Mouse (Mus musculus) CH12.LX (cell line): ENCODE measurements around the gene Ogdh.

Experiments used
- BHLHE40 ChIP-seq: IDR thresholded peaks from 2 replicates; pipeline ENCODE4 v1.6.1; 2011; ENCODE audit warnings: mild to moderate bottlenecking, low read depth, low read length, improper control_type of control experiment
- CHD1 ChIP-seq: IDR thresholded peaks from 2 replicates; pipeline ENCODE4 v1.6.1; 2012; ENCODE audit warnings: low read depth, low read length, improper control_type of control experiment, inconsistent platforms
- CTCF ChIP-seq, 2 experiments: IDR thresholded peaks in 1 of 2; conservative IDR thresholded peaks in 1 of 2; 2 replicates each; pipeline ENCODE4 v1.5.1; 2011 to 2012; ENCODE audit warnings: low read depth in 2 of 2, low read length in 2 of 2, improper control_type of control experiment in 1 of 2, inconsistent platforms in 1 of 2, mild to moderate bottlenecking in 1 of 2, moderate library complexity in 1 of 2
- EP300 ChIP-seq: IDR thresholded peaks from 2 replicates; pipeline ENCODE4 v1.6.1; 2011; ENCODE audit warnings: low read length, improper control_type of control experiment
- GABPA ChIP-seq: IDR thresholded peaks from 2 replicates; pipeline ENCODE4 v1.6.1; 2012; ENCODE audit warnings: low read depth, low read length, improper control_type of control experiment, inconsistent platforms; ENCODE audit not compliant: insufficient replicate concordance
- HCFC1 ChIP-seq: IDR thresholded peaks from 2 replicates; pipeline ENCODE4 v1.6.1; 2012; ENCODE audit warnings: low read depth, mild to moderate bottlenecking, inconsistent platforms, low read length, improper control_type of control experiment
- IRF4 ChIP-seq: IDR thresholded peaks from 2 replicates; pipeline ENCODE4 v1.6.1; 2014; ENCODE audit warnings: low read depth, mild to moderate bottlenecking, inconsistent platforms, low read length, improper control_type of control experiment
- MAFK ChIP-seq: IDR thresholded peaks from 2 replicates; pipeline ENCODE4 v1.6.1; 2011; ENCODE audit warnings: low read length, improper control_type of control experiment; ENCODE audit not compliant: insufficient replicate concordance
- MAX ChIP-seq: IDR thresholded peaks from 2 replicates; pipeline ENCODE4 v1.6.1; 2011; ENCODE audit warnings: low read length, improper control_type of control experiment
- POLR2A ChIP-seq: IDR thresholded peaks from 2 replicates; pipeline ENCODE4 v1.6.1; 2011; ENCODE audit warnings: low read depth, mild to moderate bottlenecking, improper control_type of control experiment, low read length
- RAD21 ChIP-seq: IDR thresholded peaks from 2 replicates; pipeline ENCODE4 v1.6.1; 2011; ENCODE audit warnings: low read depth, mild to moderate bottlenecking, low read length, improper control_type of control experiment, moderate library complexity
- USF1 ChIP-seq: IDR thresholded peaks from 2 replicates; pipeline ENCODE4 v1.6.1; 2014; ENCODE audit warnings: low read depth, mild to moderate bottlenecking, inconsistent platforms, low read length, improper control_type of control experiment
- ZNF384 ChIP-seq: IDR thresholded peaks from 2 replicates; pipeline ENCODE4 v1.6.1; 2012; ENCODE audit warnings: low read depth, low read length, improper control_type of control experiment, inconsistent platforms

- TF ChIP-seq CTCF (conservative IDR thresholded peaks at IDR 0.05 in 1 of 2, IDR thresholded peaks at IDR 0.05 in 1 of 2; ENCODE audit: low read depth in 2 of 2, low read length in 2 of 2) (no peak), EP300 (no peak), USF1 (no peak), POLR2A (no peak), HCFC1 (no peak), ZNF384 (no peak), GABPA (no peak), RAD21 (no peak), IRF4 (no peak), MAFK (no peak), BHLHE40 (no peak), CHD1 (no peak), MAX (no peak)
Observed at GRCm38 (mm10) chr11:6333403-6333802, 42.0 kb downstream of the Ogdh start.
